Comparison of ENCODE assay signal across 8 mouse cellular contexts in the genomic region with DNA sequence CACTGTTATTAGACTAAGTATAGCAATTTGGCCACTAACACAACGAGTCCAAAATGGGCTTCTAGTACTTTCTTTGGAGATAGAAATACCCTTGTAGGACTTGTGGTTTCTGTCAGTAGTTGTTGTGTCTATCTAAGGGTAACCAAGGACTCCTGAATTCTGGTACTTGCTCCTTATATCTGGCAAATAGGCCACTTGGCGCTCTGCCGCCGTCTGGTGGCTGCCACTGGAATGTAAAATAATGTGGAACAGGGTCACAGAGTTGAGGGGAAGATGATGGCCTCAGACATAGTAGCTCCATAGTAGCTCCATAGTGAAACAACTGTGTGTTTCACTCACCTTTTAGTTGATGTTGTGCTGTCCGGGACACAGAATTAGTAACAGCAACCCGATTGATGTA. TPM values are rescaled to one million over a fixed set of nuclear protein-coding genes. Genes with fewer than 3 reads are reported as not detected.
A peak's percentile ranks its signal among the peaks of the same experiment; 100 is the strongest.
DNase-seq lines count a peak whose midpoint lies in the region; ATAC-seq and TF ChIP-seq lines count a peak whose summit lies in the region.

No protein-coding gene starts in this region.

- no peak overlapping the region for H3K27ac ChIP-seq in heart, embryonic 11.5 days (ENCODE audit: low read depth, low read length)
- H3K27ac ChIP-seq in embryonic facial prominence, embryonic 14.5 days (replicated peaks; ENCODE audit: low read depth, low read length) = no peak overlapping the region
- H3K27ac ChIP-seq in stomach, postnatal 0 days (replicated peaks) = no peak overlapping the region

- no peaks in the 10 kb centered on the region for H3K36me3 ChIP-seq in heart, embryonic 11.5 days (ENCODE audit: control insufficient read depth, insufficient read depth, low read length)
- no peaks in the 10 kb centered on the region for H3K36me3 ChIP-seq in embryonic facial prominence, embryonic 14.5 days (ENCODE audit: control insufficient read depth, insufficient read depth, low read length)
- no peaks in the 10 kb centered on the region for H3K36me3 ChIP-seq in stomach, postnatal 0 days (ENCODE audit: control insufficient read depth, insufficient read depth, low read length)

- H3K9me3 ChIP-seq in heart, embryonic 11.5 days (replicated peaks; ENCODE audit: control insufficient read depth, low read length) = no peaks in the 10 kb centered on the region
- no peaks in the 10 kb centered on the region for H3K9me3 ChIP-seq in embryonic facial prominence, embryonic 14.5 days (ENCODE audit: control insufficient read depth, low read length)
- H3K9me3 ChIP-seq in stomach, postnatal 0 days (ENCODE audit: control insufficient read depth, low read length) = no peaks in the 10 kb centered on the region

- no peak overlapping the region for H3K4me3 ChIP-seq in heart, embryonic 11.5 days (ENCODE audit: low read depth, low read length)
- H3K4me3 ChIP-seq in embryonic facial prominence, embryonic 14.5 days (ENCODE audit: low read depth, low read length) = no peak overlapping the region
- no peak overlapping the region for H3K4me3 ChIP-seq in stomach, postnatal 0 days (ENCODE audit: low read depth, low read length)

- DNase-seq in heart, adult 11 months = peak; percentile 86
- peak; percentile 85 for DNase-seq in B cell, adult 2 months
- DNase-seq in adrenal gland, postnatal 10 days = peak; percentile 80
- peak; percentile 22 for DNase-seq in embryonic facial prominence, embryonic 14.5 days (ENCODE audit: low spot score)
- DNase-seq in kidney, postnatal 14 days = peak; percentile 71
- peak; percentile 74 for DNase-seq in stomach, postnatal 0 days (ENCODE audit: low spot score)

- WGBS in heart, embryonic 11.5 days (ENCODE audit: insufficient replicate concordance) = 45% methylated on average over 6 of the region's 6 CpGs
- 47% methylated on average over 6 of the region's 6 CpGs for WGBS in embryonic facial prominence, embryonic 14.5 days
- 56% methylated on average over 6 of the region's 6 CpGs for WGBS in stomach, postnatal 0 days

- no peak for TF ChIP-seq EP300 in stomach, postnatal 0 days (optimal IDR thresholded peaks at IDR 0.05)

- no peaks in the 10 kb centered on the region for H3K4me1 ChIP-seq in heart, embryonic 11.5 days (ENCODE audit: control insufficient read depth, insufficient read depth, low read length)
- no peaks in the 10 kb centered on the region for H3K4me1 ChIP-seq in embryonic facial prominence, embryonic 14.5 days (ENCODE audit: control insufficient read depth, insufficient read depth, low read length)
- H3K4me1 ChIP-seq in stomach, postnatal 0 days (replicated peaks; ENCODE audit: control insufficient read depth, insufficient read depth) = no peaks in the 10 kb centered on the region

- ATAC-seq in heart, embryonic 11.5 days (replicated peaks; ENCODE audit: insufficient number of reproducible peaks, low FRiP score, low TSS enrichment) = no peak
- ATAC-seq in embryonic facial prominence, embryonic 14.5 days (ENCODE audit: low read depth) = peak; percentile 9; the same call in 1 of the 2 replicates
- ATAC-seq in megakaryocyte progenitor cell, adult 5-6 weeks (replicated peaks; ENCODE audit: poor library complexity) = peak; percentile 85
- ATAC-seq in stomach, postnatal 0 days (ENCODE audit: low FRiP score, low TSS enrichment) = peak; percentile 43; the same call in 1 of the 2 replicates

- no peak overlapping the region for H3K9ac ChIP-seq in heart, embryonic 11.5 days (ENCODE audit: low read depth, low read length)
- H3K9ac ChIP-seq in embryonic facial prominence, embryonic 14.5 days (ENCODE audit: low read depth, low read length) = no peak overlapping the region
- H3K9ac ChIP-seq in stomach, postnatal 0 days (ENCODE audit: low read length) = no peak overlapping the region

- H3K4me2 ChIP-seq in heart, embryonic 11.5 days = no peak overlapping the region
- H3K4me2 ChIP-seq in embryonic facial prominence, embryonic 14.5 days (ENCODE audit: low read depth, low read length) = no peak overlapping the region
- H3K4me2 ChIP-seq in stomach, postnatal 0 days (replicated peaks; ENCODE audit: low read depth) = no peak overlapping the region

- TF ChIP-seq CTCF in stomach, postnatal 0 days (IDR thresholded peaks at IDR 0.05; ENCODE audit: low read depth) = peak; percentile 93

- no peaks in the 10 kb centered on the region for H3K27me3 ChIP-seq in heart, embryonic 11.5 days (ENCODE audit: control insufficient read depth, insufficient read depth, low read length)
- H3K27me3 ChIP-seq in embryonic facial prominence, embryonic 14.5 days (replicated peaks; ENCODE audit: control insufficient read depth, insufficient read depth, low read length) = no peaks in the 10 kb centered on the region
- H3K27me3 ChIP-seq in stomach, postnatal 0 days (ENCODE audit: control insufficient read depth, insufficient read depth, low read length) = no peaks in the 10 kb centered on the region

RNA-seq across cellular contexts. Expression of a gene that starts 8.7 kb away (rescaled TPM):
- polyA plus RNA-seq in heart, embryonic 11.5 days (2014; fragmentation: Nextera tagmentation; extraction: Ambion mirVana) = not detected in 2 replicates
- not detected for total RNA-seq in adrenal gland, postnatal 10 days (2021)
- polyA plus RNA-seq in embryonic facial prominence, embryonic 14.5 days (2014; fragmentation: Nextera tagmentation; extraction: Ambion mirVana) = 41.9 and 43.4 TPM in 2 replicates
- not detected in 2 replicates for total RNA-seq in megakaryocyte progenitor cell, adult 5-6 weeks (2015)
- total RNA-seq in megakaryocyte progenitor cell, adult 5-6 weeks (2017) = not detected in 2 replicates
- polyA plus RNA-seq in stomach, postnatal 0 days (2015; fragmentation: Nextera tagmentation; extraction: Ambion mirVana) = 312 and 346 TPM in 2 replicates

Comparison
In these comparisons a context has a peak if more than half of its experiments do, and no peak if none do; other contexts are left out.
1. DNase-seq: peak in every context shown above with its lines; median percentile 86 in heart, adult 11 months; 85 in B cell, adult 2 months; 80 in adrenal gland, postnatal 10 days; 74 in stomach, postnatal 0 days; 71 in kidney, postnatal 14 days; 22 in embryonic facial prominence, embryonic 14.5 days.
2. RNA of a gene that starts 8.7 kb away (polyA plus RNA-seq): 312 to 346 TPM in stomach, postnatal 0 days and 41.9 to 43.4 TPM in embryonic facial prominence, embryonic 14.5 days; not detected in heart, embryonic 11.5 days; every median in the first group is over 10 times any median in the second.